Mouse (Mus musculus): Measurements from ENCODE around the gene Aff3.

Aff3 gene

DNA sequence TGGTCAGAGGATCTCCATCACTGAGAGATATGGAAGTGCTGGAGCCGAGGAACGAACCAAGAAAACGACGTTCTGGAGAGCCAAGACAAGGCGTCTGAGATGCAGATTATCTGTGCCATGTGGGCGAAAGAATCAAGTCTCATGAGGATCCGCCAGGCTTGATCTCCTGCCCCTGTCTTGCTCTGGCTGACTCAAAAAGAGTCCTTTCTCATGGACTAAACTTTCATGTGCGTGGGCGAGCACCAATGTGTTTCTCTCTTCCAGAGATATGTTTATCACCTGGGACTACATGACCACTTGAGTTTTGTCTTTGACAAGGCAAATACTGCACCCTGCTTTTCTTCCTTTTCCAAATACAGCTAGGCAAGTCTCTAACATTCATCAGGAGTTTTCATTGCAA is 6.4 kb downstream of the Aff3 start:
- in situ Hi-C loops (cut with MboI; ENCODE audit: low sequenced_read_pairs) = no loop called here

DNA sequence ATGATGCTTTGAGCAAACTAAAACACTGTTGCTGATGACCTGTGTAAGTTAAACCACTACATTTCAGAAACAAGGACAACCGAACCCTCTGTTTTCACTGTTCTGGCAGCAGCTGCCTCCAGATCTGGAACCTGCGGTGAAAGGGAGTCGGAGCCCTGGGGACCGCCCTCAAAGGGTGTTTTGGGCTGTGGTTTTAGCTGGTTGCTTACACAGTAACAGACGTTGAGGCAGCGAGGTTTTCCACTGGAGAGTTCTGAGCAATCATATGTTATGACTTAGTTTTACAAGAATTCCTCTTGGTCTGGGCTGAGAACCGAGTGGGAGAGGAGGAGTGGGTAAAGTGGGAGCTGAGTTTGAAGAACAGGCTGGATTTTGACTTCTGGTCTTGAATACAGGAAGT is 7.1 kb downstream of the Aff3 start:
- in situ Hi-C loops (cut with MboI; ENCODE audit: low sequenced_read_pairs) = no loop called here

GRCm38 (mm10) chr1:38654981-38655540 is 9.7 kb downstream of the Aff3 start:
- in situ Hi-C loops (cut with MboI; ENCODE audit: low sequenced_read_pairs) = no loop called here

DNA sequence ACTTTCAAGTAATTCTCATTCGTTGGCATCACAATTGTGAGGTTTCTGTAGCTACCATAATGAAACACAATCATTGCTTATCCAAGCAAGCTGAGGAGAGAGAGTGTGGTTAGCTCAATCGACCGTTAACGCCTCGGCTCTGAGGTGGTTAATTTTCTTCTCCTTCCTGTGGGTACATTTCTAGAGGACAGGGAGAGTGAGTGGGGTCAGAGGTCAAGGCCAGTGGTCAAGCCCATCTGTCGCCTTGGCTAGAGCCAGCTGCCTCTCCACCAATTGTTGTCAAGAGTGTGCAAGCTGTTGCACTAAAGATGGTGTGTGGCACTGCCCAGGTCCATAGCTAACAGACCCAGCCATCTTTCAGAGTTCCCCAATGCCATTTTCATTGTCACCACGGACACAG is 14.7 kb downstream of the Aff3 start:
- in situ Hi-C loops (cut with MboI; ENCODE audit: low sequenced_read_pairs) = no loop called here

DNA sequence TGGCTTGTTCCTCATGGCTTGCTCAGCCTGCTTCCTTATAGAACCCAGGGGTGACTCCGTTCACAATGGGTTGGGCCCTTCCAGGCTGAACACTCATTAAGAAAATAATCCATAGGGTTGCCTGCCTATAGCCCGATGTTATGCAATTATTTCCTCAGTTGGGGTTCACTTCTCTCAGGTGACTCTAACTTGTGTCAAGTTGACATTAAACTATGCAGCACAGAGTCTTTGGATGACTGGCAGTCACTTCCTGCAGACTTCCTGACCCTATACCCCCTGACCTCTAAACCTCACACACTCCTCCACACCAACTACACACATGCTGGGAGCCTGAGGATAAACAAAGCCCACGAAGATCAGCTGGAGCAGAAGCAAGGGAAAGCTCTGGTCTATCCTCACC is 15.6 kb downstream of the Aff3 start:
- in situ Hi-C loops (cut with MboI; ENCODE audit: low sequenced_read_pairs) = no loop called here

GRCm38 (mm10) chr1:38642288-38642687 is 22.5 kb downstream of the Aff3 start:
- in situ Hi-C loops (cut with MboI; ENCODE audit: low sequenced_read_pairs) = no loop called here

DNA sequence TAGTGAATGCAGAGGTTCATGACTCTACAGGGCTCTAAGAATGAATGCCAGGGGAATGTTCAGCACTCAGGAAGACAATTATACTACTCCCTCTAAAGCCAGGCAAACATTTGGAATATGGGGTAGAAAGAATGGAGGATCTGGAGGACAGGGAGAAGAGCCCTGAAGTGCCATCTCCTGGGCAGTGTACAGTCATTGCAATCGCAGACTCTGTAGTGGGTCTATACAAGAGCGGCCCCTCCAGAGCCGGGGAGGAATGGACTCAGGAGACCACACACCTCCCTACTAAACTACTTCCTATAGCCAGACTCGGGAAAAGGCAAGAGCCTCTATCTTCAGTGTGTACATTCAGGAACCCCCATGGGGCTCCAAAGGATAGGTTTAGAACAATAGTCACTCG is 25.1 kb downstream of the Aff3 start:
- in situ Hi-C loops (cut with MboI; ENCODE audit: low sequenced_read_pairs) = no loop called here

DNA sequence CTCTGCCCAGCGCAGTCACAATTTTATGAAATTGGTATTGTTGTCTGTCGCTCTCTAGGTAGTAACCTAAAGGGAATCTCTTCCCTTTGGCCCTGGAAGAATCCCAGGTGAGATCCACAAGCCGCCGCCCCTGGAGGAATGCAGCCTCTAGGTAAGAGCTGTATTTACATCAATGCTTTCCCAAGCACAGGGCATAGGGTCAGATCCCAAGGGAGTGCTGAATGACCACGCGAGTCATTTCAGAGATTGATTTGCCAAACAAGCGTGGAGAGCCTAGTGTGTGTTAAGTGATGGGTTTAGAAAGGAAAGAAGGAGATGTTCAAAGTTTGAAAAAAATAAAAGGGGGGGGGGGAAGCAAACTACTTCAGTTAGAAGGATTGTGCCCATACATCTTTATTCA is 29.2 kb downstream of the Aff3 start:
- in situ Hi-C loops (cut with MboI; ENCODE audit: low sequenced_read_pairs) = no loop called here

DNA sequence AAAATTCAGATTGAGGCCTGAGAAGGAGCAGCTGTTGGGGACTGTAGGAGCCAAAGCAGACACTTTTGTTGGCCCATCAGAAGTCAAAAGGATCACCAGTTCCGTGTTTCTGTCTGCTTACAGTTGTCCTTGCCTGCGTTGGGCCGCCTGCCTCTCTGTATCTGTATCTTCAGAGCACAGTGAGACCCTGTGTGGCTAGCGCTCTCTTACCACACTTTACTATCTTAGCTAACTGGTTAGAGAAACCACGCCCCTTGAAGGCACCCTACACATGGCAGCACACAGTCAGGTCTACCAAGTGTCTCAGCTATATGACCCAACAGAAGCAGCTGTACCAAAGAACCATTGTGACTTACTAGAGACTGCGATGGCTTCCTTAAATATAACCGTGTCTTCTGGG is 30.7 kb downstream of the Aff3 start:
- in situ Hi-C loops (cut with MboI; ENCODE audit: low sequenced_read_pairs) = no loop called here

DNA sequence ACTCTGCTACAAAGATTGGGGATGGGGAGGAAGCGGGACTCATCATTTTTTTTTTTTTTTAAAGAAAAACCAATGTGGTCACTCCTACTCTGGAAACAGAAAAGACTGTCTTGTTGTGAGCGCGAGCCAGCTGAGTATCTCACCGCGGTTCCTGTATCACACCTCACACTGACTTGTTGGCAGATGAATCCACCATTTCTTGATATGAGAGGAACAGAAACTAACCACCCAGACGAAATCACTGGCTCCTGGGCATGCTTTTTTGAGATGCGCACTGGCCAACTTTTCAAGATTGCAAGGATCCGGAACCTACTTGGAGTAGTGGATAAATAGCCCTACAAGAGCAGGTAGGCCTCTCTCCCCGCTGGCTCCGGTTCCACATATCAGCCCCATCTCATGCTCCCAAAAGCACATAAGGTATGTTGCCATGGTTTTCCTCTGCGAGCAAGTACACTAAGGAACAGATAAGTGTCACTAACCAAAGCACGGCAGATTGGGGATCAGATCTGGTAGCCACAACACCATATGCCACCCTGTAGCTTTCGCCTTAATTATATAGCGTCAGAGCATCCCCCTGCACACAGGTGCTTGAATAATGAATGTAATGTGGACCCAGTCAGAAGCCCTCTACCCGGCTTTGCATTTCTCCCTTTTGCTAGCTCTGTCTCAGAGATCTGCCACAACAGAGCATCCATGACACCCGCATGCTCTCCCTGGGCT is 32.1 kb downstream of the Aff3 start:
- in situ Hi-C loops (cut with MboI; ENCODE audit: low sequenced_read_pairs) = no loop called here

DNA sequence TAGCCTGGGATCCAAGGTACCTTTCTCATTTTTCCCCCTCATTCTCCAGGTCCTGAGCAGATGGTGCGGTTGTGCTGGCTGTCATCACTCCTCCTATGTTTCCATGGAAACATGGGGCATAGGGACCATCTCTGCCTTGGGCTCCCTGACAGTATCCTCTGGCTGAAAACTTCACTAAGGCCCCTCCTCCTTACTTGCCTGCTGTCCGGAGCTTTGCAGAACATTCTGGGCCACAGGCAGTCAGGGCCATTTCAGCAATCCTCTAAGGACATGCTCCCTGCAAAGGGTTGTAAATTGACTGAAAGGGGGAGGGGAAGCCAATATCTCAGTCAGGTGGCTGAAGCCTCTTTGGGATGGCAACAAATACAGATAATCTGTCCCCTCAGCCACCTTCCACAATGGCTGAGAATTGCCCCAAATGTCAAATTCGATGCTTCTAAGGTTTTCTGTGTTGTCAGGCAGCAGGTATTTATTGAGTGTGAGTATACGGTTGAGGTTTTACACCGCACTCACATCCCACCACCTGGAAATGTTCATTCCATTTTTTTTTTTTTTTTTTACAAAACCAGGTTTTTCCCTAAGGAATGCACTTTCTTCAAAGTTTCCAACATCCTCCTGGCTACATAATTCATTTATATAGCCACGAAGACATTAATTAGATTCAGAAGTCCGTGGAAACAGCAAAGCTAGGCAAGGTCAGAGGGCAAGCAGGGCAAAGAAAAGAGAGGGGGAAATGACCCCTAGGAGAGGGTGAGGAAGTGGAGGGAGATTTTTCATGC is 33.1 kb downstream of the Aff3 start:
- in situ Hi-C loops (cut with MboI; ENCODE audit: low sequenced_read_pairs) = no loop called here

- in situ Hi-C loops (cut with MboI; ENCODE audit: low sequenced_read_pairs) = no loop called here
Measured at GRCm38 (mm10) chr1:38628901-38629585, 35.7 kb downstream of the Aff3 start.

DNA sequence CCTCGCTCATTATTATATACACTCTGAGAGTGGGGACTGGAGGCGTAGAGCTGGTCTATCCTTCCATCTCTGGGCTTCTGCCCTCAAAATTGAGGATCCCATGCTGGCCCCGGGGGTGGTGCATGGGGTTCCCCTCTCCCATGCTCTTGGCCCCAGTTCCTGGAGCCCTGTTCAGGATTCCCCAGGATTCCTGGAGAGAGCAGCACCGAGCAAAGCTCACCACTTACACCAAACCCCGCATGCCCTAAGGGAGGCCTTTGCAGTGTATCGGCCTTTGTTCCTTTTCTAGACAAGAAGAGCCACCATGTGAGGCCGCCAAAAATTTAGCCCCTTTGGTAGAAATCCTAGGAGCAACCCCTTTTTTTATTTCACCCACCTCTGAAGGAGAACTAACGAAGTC is 36.3 kb downstream of the Aff3 start:
- in situ Hi-C loops (cut with MboI; ENCODE audit: low sequenced_read_pairs) = no loop called here

DNA sequence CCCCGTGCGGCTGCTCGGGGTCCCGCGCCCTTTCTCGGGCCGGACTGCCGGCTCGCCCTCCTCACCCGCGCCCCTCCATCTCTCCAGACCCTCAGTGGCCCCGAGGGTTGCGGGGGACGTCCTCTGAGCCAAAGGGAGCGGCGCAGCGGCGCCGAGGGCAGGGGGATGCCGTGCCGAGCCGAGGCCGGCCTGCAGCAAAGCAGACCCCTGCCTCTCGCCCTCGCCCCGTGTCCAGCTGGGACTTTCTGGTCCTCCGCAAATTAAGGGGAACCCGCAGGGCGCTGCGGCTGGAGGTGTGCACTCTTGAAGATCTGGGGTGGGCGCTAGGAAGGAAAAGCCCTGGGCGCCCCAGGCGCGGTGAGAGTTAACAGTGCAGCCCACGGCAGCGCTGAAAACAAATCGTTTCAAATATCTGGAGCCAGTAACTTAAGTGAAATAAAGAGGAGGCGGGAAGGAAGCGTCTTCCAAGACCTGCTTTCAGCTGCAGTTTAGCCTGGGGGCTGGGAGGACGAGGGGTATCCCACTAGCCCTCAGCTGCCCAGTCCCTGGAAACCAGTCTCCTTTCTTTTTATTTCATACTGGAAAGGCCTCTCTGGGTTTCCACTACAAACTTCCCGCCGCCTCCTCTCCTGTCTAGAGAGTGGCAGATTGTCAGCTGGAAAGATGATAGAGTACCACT is 36.9 kb downstream of the Aff3 start:
- in situ Hi-C loops (cut with MboI; ENCODE audit: low sequenced_read_pairs) = no loop called here

- in situ Hi-C loops (cut with MboI; ENCODE audit: low sequenced_read_pairs) = no loop called here
Measured at GRCm38 (mm10) chr1:38626739-38627661, 37.8 kb downstream of the Aff3 start.

- in situ Hi-C loops (cut with MboI; ENCODE audit: low sequenced_read_pairs) = no loop called here
Measured at GRCm38 (mm10) chr1:38626388-38626738, 38.4 kb downstream of the Aff3 start.

DNA sequence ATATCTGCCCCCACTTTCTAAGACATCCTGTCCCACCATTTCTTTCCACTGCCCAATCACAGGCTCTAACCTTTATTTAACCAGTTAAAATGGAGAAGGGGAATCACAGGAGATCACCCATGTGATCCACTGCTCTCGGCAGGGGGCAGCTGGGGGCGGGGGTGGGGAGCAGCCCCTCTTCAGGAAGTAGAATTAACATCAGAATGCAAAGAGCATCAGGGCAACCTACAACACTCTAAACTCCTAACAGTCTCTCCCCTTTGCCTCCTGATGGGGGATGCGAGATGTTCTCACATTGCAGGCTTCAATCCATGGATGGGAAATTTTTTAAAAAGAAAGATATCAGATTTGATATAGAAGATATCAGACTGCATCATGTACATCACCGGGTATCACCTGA is 42.9 kb downstream of the Aff3 start:
- in situ Hi-C loops (cut with MboI; ENCODE audit: low sequenced_read_pairs) = no loop called here

DNA sequence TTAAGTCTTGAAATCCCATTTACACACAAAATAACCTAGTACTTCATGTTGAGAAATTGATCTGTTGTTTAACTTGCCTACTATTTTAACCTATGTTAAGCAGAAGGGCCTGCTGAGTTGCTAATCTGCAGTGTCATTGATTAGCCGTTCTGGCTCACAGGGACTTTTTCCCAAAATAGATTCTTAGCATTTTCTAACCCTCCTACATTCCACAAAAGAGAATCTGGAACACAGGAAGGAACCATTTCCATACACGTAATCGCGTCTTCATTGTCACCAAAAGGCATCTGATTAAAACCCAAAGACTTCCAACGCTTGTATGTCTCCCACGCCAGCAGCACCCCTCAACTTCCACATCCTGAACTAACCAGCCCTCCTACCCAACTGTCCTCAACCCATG is 44.4 kb downstream of the Aff3 start:
- in situ Hi-C loops (cut with MboI; ENCODE audit: low sequenced_read_pairs) = no loop called here

DNA sequence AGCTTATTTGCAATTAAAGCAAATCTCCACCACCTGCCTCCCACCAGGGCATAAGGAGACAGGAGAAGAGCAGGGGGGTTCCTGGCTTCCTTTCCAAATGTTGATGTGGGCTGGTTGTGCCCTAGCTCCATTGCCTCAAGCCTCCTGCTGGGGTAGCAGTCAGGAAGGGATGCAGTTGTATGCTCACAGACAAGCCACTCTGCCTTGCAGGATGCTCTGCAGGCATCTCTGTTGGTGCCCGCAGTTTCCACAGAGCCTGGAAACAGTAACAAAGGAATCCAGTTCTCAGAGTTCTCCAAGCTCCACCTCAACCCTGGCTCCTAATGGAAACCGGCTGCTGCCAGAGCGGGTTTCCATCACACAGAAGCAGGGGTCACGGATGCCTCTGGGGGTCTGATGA is 58.0 kb downstream of the Aff3 start:
- in situ Hi-C loops (cut with MboI; ENCODE audit: low sequenced_read_pairs) = no loop called here

- in situ Hi-C loops (cut with MboI; ENCODE audit: low sequenced_read_pairs) = no loop called here
Measured at GRCm38 (mm10) chr1:38605426-38605825, 59.3 kb downstream of the Aff3 start.
